Mouse (Mus musculus): ENCODE results near the gene Msmp. TPM values are rescaled to one million over a fixed set of nuclear protein-coding genes. Genes with fewer than 3 reads are reported as not detected.
"Not testable (repeated sequence)": the region's sequence is repeated elsewhere in the genome, so short reads cannot be mapped to it uniquely, and the experiment has no call there.

Msmp gene
- total RNA-seq, 4 experiments from 2014 or later, result not detected

DNA sequence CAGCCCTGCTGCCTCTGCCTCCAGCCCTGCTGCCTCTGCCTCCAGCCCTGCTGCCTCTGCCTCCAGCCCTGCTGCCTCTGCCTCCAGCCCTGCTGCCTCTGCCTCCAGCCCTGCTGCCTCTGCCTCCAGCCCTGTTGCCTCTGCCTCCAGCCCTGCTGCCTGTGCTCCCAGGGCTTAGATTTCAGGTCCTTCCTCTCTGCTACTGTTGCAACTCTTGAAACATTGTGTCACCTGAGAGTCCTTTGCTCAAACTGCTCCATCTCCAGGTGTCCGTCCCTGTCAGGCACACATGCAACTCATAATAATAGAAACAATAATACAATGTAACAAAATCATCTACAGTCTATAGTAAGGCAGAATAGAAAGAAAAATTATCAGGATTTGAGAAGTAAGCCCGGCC lies 12.3 kb upstream of the Msmp start:
- not testable (repeated sequence) for DNase-seq (ENCODE audit: low spot score in 2 of 2)

DNA sequence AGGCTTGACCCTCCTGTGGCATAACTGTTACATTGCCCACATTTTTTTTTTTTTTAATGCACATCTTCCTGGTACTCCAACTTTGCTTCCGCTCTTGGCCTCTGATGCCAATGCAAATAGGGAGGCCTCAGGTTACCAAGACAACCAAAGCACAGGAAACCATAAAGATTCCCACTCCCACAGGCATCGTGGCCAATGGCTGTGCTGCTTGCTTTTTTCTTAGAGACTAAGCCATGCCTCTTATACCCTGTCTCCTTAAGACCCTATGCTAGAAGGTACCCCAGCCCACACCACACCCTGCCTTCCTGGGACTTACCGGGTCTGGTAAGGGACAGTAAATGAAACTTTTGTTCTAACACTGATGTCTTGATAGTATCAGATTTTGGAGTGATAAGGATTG lies 9.2 kb upstream of the Msmp start:
- no peak for DNase-seq (ENCODE audit: low spot score in 2 of 2)

DNA sequence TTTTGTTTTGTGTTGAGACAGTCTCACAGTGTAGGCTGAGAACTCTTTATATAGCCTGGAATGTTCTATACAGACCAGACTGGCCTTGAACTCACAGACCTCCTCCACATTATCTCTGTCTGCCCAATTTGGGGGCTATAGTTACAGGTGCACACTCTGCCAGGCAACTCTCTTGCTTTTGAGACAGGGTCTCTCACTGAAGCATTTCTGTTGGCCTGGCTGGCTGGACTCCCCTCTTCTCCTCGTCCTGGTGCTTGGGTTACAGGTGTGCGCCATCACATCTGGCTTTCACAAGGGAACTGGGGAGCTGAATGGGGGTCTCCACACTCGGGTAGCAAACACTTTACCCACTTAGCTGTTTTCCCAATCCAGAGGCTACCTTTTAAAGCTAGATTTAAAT lies 7.7 kb upstream of the Msmp start:
- no peak for DNase-seq (ENCODE audit: low spot score in 2 of 2)

DNA sequence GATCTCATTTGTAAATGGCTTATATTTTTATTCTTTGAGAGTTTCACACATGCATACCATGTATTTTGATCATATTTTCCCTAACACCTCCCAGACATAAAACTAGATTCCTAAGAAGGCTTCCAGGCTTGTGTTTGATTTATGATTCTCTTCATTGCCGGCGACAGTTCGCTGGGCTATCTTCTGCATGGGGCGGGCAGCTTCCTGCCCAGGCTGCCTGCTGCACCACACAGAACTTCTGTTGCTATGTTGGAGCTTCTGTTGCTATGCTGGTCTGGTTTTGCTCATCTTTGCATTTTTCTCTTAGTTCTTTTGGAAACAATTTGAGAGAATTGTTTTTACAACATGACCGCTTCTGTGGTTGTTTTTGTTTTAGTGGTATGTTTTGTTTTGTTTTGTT lies 7.2 kb upstream of the Msmp start:
- no peak for DNase-seq (ENCODE audit: low spot score in 2 of 2)

DNA sequence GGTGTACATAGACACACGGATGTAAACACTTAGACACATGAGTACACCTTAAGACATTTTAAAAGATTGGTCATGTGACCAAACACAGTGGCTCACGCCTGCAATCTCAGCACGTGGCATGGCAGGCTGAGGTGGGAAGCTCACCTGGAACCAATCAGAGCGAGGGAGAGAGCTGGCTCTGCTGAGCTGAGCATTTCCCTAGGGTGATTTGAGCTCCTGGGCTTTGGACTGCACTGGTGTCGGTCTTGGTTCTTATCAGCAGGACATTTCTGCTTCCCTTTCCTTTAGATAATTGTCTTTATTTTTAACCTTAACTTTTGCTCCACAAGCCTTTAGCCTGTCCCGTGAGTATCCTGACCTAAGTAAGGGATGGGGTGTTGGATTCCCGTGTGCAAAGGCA lies 3.4 kb upstream of the Msmp start:
- no peak for DNase-seq (ENCODE audit: low spot score in 2 of 2)

DNA sequence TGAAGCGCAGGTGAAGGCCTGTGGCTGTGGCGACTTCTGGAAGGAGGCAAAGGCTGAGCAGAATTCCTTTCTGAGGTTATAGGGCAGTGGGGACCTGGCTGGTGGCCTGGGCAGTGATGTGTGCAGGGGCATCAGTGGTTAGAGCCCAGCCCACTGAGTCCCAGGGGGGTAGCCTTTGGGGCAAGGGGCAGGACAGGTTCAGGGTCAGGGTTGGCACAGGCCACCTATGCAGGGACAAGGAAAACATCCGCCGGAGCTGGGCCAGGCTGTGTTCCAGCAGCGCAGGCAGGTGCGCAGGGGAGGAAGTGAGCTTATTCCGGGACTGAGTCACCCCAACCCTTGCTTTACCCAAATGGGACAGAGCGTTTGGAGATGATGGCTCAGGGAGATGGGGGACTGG lies 2.1 kb upstream of the Msmp start:
- DNase-seq (ENCODE audit: low spot score in 2 of 2), result no peak

DNA sequence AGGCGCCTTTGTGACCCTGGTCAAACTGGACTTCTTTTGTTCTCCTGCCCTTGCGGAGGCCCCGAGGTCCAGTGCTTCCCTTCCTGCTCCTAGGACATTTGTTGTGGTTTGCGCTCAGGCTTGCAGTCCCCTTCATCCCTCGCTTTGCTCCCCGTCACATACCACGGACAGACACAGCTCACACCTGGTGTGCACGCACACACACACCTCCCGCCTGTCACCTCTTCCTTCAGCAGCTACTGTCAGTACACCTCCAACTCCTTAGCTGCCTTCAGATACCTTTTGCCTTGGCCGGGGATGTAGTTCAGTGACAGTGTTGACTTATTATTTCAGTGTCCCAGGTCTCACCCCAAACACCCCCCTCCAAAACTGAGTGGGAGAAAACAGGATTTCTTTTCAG lies 1.4 kb upstream of the Msmp start:
- DNase-seq (ENCODE audit: low spot score in 2 of 2), result no peak

DNA sequence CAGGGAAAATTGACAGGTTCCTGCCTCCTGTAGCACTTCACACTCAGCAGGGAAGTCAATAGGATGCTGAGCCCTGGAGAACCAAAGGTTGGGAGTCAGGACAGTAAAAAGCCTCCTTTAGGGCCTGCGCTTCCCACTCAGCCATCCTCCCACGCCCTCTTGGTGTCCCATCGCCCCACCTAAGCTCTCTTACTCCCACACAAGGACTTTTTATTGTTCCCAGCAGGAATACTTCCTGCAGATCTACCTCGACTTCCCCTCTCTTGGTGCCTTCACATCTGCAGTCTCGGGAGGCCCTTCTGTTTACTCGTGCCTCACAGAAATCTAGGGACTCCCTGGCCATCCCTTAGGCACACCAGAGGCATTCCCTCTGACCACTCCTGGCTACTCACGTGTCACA lies 873 bp downstream of the Msmp start:
- DNase-seq (ENCODE audit: low spot score in 2 of 2), result no peak

DNA sequence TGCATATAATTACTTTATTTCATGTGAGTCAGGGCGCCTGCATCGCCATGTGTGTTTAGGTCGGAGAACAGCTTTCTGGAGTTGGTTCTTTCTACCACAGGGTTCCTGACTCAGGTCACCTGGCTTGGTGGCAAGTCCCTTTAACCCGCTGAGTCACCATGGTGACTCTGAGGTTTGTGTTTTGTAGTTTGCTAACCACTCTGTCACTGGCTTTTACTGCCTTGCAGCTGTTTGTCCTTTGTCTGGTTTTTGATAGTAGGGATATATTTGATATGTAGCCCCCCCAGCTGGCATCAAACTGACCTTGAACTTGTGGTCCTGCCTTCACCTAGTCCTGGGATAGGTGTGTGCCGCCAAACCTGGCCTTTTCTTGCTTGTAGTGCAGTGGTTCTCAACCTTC lies 2.1 kb downstream of the Msmp start:
- DNase-seq (ENCODE audit: low spot score in 2 of 2), result no peak

DNA sequence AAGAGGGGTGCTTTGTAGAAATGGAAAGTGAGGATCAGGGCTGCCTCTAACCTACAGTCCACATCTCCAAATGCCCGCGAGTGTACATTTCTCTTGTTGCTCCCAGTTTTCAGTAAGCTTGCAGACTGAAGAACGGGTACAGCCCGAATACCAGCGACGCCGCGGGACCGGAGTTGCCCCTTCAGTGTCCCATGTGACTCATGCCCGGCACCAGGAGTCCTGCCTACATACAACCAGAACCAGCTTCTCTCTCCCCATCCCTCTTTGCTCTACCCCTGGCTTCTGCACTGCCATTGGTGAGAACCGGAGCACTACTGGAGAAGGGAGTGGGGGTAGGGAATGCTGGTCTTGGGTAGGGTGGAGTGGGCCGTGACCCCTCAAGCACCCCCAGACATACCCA lies 2.9 kb downstream of the Msmp start:
- no peak for DNase-seq (ENCODE audit: low spot score in 2 of 2)

DNA sequence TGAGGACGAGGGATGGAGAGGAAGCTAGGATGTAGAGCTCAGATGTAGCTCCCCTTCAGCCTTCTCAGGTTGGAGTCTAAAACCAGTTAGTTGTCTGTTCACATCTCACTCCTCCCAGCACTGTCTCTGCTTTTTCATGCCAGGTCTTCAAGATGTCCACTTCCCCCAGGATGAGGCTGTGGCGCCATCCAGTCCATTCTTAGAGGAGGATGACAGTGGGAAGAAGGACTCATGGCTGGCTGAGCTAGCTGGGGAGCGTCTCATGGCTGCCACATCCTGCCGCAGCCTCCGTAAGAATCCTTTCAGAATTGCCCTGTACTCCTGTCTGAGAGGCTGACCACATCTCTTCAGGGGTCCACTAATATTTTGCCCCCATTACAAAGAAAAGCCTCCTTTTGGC lies 3.6 kb downstream of the Msmp start:
- DNase-seq (ENCODE audit: low spot score in 2 of 2), result no peak

DNA sequence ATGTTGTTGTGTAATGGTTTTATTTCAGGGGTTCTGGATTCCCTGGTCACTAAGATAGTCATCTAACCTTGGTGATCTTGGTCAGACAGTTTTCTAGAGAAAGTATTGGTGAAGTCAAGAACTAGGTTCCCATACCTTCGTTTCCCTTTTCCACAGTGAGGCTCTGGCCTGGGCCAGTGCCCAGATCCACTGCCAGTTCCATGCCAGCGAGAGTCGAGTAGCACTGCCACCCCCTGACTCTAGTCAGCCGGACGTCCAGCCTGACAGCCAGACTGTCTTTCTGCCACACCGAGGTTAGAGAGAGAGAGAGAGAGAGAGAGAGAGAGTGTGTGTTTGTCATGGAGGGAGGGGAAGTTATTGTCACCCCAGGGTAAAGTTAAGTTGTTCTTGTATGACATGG lies 4.6 kb downstream of the Msmp start:
- DNase-seq (ENCODE audit: low spot score in 2 of 2), result no peak

DNA sequence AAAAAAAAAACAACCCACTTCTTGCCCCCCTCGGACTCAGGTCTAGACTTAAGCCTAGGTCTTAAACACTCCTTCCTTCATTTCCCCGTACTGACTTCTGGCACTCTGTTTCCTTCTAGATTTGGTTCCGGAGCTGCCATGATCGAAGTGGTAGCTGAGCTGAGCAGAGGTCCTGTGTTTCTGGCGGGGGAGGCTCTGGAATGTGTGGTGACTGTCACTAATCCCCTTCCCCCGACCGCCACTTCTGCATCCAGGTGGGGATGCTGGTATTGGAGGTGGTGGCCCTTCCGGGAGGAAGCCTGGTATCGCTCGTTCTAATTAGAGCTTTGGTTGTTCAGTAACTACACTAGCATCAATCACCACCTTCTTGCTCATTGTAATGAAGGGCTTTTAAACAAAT lies 5.0 kb downstream of the Msmp start:
- no peak for DNase-seq (ENCODE audit: low spot score in 2 of 2)

DNA sequence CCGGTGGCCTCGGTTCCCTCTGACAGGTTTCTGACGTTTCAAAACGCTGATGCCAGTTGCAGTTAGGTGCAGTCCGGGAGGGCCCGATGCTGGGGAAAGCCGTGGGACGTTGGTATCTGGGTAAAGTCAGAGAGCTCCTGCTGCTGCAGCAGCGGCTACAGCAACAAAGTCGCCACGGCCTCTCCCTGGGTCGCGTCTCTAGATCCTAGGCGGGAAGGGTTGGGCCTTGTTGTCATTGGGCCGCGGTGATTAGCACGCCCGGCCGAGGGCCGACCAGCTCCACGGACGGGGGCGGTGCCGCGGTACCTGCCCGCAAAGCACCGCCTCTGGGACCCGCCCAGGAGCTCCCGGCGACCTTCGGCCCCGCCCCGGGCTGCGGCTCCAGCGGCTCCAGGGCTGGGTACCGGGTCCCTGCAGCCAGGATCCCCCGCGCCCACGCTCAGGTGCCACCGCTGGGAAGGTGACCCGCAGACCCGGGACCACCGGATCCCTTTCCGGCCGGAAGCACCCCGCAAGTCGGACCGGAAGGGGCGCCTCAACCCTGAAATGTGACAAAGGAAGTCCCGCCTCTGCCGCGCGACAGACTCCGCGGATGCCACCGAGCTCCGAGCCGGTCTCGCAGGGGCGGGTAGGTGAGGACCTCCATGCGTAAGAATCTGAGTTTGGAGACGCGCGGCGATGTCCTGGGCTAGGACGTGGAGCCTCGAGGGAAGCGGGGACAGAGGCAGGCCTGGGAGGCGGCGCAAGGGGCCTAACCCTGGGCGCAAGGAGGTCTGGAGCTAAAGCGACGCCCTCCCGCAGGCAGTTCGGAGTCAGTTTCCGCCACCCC lies 5.7 kb downstream of the Msmp start, which contains the start of the genes Rgp1 and Gba2:
TSS of gene Rgp1 (plus strand) at position 340 of the 829 bp plus-strand sequence.
TSS of gene Gba2 (minus strand) at position 498 of the 829 bp plus-strand sequence.
- peak; percentile 73 to 84 for DNase-seq (ENCODE audit: low spot score in 2 of 2)

DNA sequence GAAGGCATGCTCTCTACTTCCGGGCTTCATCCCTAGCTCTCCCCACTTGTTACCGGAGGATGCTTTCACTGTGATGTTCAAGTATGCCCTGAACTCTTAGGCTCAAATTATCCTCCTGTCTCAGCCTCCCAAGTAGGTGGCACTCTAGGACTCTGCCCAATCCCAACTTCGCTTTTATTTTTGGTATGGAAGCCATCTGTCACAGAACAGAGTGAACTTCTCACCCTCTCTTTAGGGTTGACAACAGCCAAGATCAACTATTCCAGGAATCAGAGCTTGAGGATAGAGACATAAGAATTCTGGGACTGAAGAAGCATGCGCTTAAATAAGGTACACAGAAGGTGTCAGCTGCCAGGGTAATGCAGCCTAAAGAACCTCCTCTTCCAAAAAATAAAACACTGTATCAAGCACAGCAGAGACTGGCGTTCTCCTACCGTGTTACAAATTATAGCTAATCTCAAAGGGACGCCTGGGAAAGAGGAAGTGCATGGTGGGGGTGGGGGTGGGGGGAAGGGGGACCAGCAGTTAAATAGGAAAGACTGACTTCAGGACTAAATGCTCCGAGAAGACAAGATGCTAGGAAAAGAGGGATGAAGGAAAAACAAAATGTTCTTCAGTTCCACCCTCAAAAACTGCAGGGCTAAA lies 6.9 kb downstream of the Msmp start:
- DNase-seq (ENCODE audit: low spot score in 2 of 2), result no peak

DNA sequence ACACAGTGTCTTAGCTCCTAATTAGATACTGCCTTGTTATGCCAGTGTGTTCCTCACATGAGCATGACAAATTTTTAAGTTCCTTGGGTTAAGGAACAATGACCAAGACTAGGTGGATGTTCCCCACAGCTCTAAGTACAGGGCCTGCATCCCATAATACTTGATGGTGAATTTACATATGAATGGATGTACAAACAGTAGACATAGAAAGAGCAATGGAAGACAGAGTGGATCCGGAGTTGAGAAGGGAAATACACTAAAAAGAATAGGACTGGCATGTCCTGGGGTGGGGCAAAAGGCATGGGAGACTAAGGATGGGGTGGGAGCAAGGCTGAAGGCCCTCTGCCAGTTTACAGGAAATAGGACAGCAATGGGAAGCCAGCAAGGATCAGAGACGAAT lies 8.9 kb downstream of the Msmp start:
- no peak for DNase-seq (ENCODE audit: low spot score in 2 of 2)

DNA sequence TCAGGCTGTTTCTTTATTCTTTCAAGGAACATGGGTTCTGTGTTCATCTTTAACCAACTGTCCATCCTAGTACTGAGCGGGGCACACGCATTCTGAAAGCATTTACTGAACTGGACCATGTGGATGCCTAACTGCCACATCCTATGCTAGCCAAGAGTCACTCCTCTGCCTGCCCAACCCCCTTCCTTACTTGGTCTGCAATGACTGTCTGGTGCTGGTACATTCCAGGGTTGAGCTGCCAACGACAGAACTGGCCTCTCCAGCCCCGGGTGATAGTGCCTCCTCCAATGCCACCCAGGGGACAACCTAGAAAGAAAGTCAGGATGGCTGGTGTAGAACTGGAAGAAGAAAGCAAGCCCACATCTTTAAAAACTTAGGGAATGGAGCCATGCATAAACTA lies 10.7 kb downstream of the Msmp start:
- DNase-seq (ENCODE audit: low spot score in 2 of 2), result no peak

DNA sequence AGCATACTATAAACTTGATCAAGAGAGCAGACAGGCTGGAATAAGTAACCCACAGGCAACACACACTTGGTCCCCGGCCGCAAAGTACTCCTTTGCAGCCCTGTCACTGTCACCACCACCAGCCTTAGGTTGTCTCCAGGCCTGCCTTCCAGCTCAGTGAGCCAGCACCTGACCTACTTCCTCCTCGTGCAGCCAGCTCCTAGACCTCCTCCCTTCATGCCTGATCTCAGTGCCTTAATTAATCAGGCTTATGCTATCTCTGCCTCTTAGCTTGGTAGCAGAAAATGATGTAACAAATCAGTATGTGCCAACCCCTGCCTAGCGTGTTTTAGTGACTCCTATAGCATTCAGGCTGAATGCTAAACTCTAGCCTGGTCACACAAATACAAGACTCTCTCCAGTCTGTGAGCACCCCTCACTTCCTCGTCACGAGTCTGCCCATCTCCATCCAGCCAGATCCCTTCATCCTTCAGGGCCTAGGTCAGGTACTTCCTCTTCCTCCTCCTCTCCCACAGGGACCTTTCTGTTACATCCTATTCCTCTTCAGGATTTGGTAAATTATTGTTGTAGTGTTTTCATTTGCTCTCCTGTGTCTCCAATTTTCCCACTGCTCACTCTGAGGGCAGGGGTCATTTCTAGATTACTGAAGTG lies 12.8 kb downstream of the Msmp start:
- DNase-seq (ENCODE audit: low spot score in 2 of 2), result no peak

DNA sequence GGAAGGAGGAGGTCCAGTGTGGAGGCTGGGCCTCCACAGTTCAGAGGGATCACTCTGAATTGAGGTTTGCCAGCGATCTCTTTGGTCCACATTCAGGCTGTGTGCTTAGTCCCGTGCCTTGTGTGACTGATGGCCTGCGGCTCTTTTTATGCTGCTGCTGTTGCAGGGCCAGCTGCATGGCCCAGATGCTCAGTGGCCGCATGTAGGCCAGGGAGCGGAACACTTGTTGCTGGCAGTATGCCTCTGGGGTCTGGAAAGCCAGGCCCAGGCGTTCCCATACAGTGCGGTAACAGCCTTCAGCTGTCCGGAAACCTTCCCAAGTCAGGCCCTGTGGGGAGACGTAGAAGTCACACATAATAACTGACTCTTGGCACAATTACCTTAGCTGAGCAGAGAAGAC lies 17.2 kb downstream of the Msmp start:
- DNase-seq (ENCODE audit: low spot score in 2 of 2), result no peak

DNA sequence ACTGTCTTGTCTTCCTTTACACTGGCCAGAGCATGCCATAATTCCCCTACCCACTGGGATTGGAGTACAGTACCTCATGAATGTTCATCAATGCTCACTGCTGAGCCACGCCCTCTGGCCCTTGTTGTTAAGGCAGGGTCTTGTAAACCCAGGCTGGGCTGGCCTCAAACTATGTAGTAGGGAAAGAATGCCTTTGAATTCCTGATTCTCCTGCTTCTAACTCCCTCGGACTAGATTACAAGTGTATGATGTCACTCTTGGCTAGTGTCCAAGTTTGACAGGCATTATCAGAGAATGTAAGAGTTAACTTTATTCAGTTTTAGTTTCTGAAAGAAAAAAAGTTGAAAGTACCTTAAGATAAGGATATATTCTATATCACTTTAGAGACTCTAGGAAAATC lies 20.1 kb downstream of the Msmp start:
- no peak for DNase-seq (ENCODE audit: low spot score in 2 of 2)

DNA sequence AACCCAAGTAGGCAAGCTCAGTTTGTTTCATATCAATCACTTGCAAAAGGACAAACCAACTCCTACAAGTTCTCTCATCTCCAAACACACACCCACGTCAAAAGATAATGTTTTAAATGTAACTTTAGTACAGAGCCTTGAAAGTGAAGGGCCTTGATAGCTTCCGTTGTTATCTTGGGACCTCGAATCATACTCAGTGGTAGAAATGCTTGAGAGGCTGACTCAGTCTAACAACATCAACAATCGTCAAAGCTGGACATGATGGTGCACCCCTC lies 20.8 kb downstream of the Msmp start:
- no peak for DNase-seq (ENCODE audit: low spot score in 2 of 2)

DNA sequence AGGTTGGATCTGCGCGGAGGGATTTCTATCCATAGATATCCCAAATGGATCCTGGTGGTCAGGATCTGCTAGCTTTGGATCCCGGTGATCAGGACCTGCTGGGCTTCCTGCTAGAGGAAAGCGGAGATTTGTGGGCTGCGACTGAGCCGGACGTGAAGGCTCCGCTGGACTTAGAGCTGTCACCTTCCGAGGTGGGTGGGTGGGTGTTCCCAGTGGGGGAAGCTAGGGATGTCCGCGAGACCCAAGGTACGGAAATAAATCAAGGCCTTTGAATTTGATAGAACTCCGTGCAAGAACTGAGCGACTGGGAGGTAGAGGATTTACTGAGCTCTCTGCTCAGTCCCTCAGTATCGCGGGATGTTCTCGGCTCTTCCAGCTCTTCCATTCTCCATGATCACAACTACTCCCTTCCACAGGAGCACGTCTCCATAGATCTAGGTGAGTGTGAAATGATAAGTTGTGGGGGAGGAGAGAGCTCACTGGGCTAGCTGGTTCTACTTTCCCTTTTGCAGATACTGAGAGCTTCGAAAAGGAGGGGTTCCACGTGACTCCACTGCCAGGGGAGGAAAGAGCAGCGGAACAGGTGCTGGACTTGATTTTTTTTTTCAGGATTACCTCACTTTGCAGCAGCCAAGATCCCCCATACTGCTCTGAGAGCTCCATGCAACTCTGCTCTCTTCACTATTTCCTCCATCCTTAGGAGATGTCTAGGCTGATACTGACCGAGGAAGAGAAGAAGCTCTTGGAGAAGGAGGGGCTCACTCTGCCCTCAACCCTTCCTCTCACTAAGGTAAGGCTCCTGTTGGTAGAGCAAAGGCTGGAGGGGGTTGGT lies 21.3 kb downstream of the Msmp start:
- DNase-seq (ENCODE audit: low spot score in 2 of 2), result no peak

All from gastrocnemius, adult 8-10 months (tissue).